Mouse (Mus musculus): ENCODE measurements around the gene Tardbp. TPM values are rescaled to one million over a fixed set of nuclear protein-coding genes. Genes with fewer than 3 reads are reported as not detected.

Tardbp gene
- polyA plus RNA-seq, 1 experiment, result 424 TPM

GRCm38 (mm10) chr4:148643291-148644156 is 16.7 kb upstream of the Tardbp start, which contains the start of gene Gm572:
Gm572 (plus strand) TSS chr4:148643317.
- Histone ChIP-seq H3K4me3 (ENCODE audit: insufficient read depth, low read length) (no peak within 1 kb of the TSS), H3K27ac (ENCODE audit: insufficient read depth, low read length) (no peak within 1 kb of the TSS), H3K4me1 (ENCODE audit: control insufficient read depth, insufficient read depth, low read length) (no peaks in the 10 kb centered on the region)
- TF ChIP-seq POLR2A (IDR thresholded peaks at IDR 0.05; ENCODE audit: low read depth, low read length) (no peak), CTCF (IDR thresholded peaks at IDR 0.05; ENCODE audit: borderline replicate concordance, insufficient read depth, low read length) (no peak)

DNA sequence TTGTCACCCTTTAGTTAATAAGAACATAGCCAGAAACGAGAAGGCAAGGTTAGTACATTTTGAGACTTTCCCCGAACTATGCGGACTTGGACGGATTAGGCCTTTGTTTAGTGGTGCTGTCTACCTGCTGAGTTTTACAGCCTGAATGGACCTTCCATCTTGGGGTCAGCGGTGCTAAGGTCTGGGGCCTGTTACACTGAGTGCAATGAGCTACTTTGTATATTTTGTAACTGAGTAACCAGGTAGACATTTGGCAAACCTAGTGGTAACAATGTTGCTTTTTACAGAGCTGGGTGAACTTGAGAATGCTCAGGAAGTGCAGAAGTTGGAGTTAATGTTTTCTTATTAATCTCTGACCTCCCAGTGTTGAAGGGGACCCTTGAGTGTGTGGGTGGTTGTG is 14.3 kb upstream of the Tardbp start:
- TF ChIP-seq POLR2A (IDR thresholded peaks at IDR 0.05; ENCODE audit: low read depth, low read length), result no peak
- TF ChIP-seq CTCF (IDR thresholded peaks at IDR 0.05; ENCODE audit: borderline replicate concordance, insufficient read depth, low read length), result no peak

GRCm38 (mm10) chr4:148639455-148639854 is 12.6 kb upstream of the Tardbp start:
- no peak overlapping the region for H3K27ac ChIP-seq (ENCODE audit: insufficient read depth, low read length)
- no peak overlapping the region for H3K4me3 ChIP-seq (ENCODE audit: insufficient read depth, low read length)
- no peaks in the 10 kb centered on the region for H3K4me1 ChIP-seq (ENCODE audit: control insufficient read depth, insufficient read depth, low read length)
- no peak for TF ChIP-seq POLR2A (IDR thresholded peaks at IDR 0.05; ENCODE audit: low read depth, low read length)
- no peak for TF ChIP-seq CTCF (IDR thresholded peaks at IDR 0.05; ENCODE audit: borderline replicate concordance, insufficient read depth, low read length)

More for the DNA sequence above, 14.3 kb upstream of the Tardbp start:
- no peak overlapping the region for H3K27ac ChIP-seq (ENCODE audit: insufficient read depth, low read length)
- no peaks in the 10 kb centered on the region for H3K4me1 ChIP-seq (ENCODE audit: control insufficient read depth, insufficient read depth, low read length)
- H3K4me3 ChIP-seq (ENCODE audit: insufficient read depth, low read length), result no peak overlapping the region

- no peak for TF ChIP-seq POLR2A (IDR thresholded peaks at IDR 0.05; ENCODE audit: low read depth, low read length)
- no peak for TF ChIP-seq CTCF (IDR thresholded peaks at IDR 0.05; ENCODE audit: borderline replicate concordance, insufficient read depth, low read length)
These were observed 11.5 kb upstream of the Tardbp start for GRCm38 (mm10) chr4:148638302-148638701.

DNA sequence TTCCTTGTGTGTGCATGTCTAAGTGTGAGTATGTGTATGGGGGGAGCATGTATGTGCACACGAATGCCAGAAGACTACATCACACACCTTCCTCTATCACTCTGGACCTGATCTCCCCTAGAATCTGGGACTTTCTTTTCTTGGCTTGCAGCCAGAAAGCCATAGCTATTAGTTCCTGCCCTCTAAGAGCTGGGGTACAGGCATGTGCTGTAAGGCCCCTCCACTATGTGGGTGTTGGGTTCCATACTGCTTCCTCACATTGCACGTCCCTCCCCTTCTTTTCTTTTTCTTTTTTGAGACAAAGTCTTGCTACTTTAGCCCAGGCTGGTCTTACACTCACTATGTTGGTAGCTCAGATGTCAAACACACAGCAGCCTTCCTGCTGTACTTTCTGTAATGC is 8.5 kb upstream of the Tardbp start:
- Histone ChIP-seq H3K4me1 (ENCODE audit: control insufficient read depth, insufficient read depth, low read length) (no peaks in the 10 kb centered on the region), H3K27ac (ENCODE audit: insufficient read depth, low read length) (no peak overlapping the region), H3K4me3 (ENCODE audit: insufficient read depth, low read length) (no peak overlapping the region)
- TF ChIP-seq POLR2A (IDR thresholded peaks at IDR 0.05; ENCODE audit: low read depth, low read length), result no peak
- no peak for TF ChIP-seq CTCF (IDR thresholded peaks at IDR 0.05; ENCODE audit: borderline replicate concordance, insufficient read depth, low read length)

More at GRCm38 (mm10) chr4:148638302-148638701, 11.5 kb upstream of the Tardbp start:
- Histone ChIP-seq H3K4me3 (ENCODE audit: insufficient read depth, low read length) (no peak overlapping the region), H3K27ac (ENCODE audit: insufficient read depth, low read length) (no peak overlapping the region), H3K4me1 (ENCODE audit: control insufficient read depth, insufficient read depth, low read length) (no peaks in the 10 kb centered on the region)

GRCm38 (mm10) chr4:148633395-148634061 is 6.7 kb upstream of the Tardbp start:
- TF ChIP-seq CTCF (IDR thresholded peaks at IDR 0.05; ENCODE audit: borderline replicate concordance, insufficient read depth, low read length) (no peak), POLR2A (IDR thresholded peaks at IDR 0.05; ENCODE audit: low read depth, low read length) (no peak)
- Histone ChIP-seq H3K4me3 (ENCODE audit: insufficient read depth, low read length) (no peak overlapping the region), H3K27ac (ENCODE audit: insufficient read depth, low read length) (no peak overlapping the region), H3K4me1 (ENCODE audit: control insufficient read depth, insufficient read depth, low read length) (no peaks in the 10 kb centered on the region)

- Histone ChIP-seq H3K4me1 (ENCODE audit: control insufficient read depth, insufficient read depth, low read length) (0 out of 2 replicates have a peak, but pooled peaks cover 2% of the 10 kb centered on the region), H3K4me3 (ENCODE audit: insufficient read depth, low read length) (no peak overlapping the region), H3K27ac (ENCODE audit: insufficient read depth, low read length) (no peak overlapping the region)
- TF ChIP-seq CTCF (IDR thresholded peaks at IDR 0.05; ENCODE audit: borderline replicate concordance, insufficient read depth, low read length) (no peak), POLR2A (IDR thresholded peaks at IDR 0.05; ENCODE audit: low read depth, low read length) (no peak)
These were observed 5.3 kb upstream of the Tardbp start for GRCm38 (mm10) chr4:148632013-148632692.

DNA sequence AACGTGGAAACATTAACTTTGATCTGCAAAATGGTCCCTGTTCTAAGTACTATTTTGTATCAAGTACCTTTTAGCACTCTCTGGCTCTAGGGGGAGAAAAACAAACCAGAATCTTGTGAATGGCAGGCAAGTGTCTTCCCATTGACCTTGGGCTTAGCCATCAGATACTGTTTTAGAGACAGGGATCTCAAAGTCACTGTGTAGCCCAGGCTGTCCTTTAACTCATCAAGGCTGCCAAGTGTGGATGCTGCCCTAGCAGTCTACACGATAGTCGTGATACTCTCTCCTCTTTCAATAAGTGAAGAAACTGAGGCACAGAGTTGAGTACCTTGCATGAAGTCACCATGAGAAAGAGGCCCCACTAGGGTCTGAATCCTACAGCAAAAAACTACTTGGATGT is 427 bp upstream of the Tardbp start:
- H3K27ac ChIP-seq (ENCODE audit: insufficient read depth, low read length), result no peak overlapping the region
- H3K4me3 ChIP-seq (ENCODE audit: insufficient read depth, low read length), result no peak overlapping the region
- H3K4me1 ChIP-seq (ENCODE audit: control insufficient read depth, insufficient read depth, low read length), result 0 out of 2 replicates have a peak, but pooled peaks cover 10% of the 10 kb centered on the region
- TF ChIP-seq CTCF (IDR thresholded peaks at IDR 0.05; ENCODE audit: borderline replicate concordance, insufficient read depth, low read length) (no peak), POLR2A (IDR thresholded peaks at IDR 0.05; ENCODE audit: low read depth, low read length) (no peak; the same call in 1 of the 2 replicates)

- TF ChIP-seq CTCF (IDR thresholded peaks at IDR 0.05; ENCODE audit: borderline replicate concordance, insufficient read depth, low read length), result no peak
- peak; percentile 39; the same call in 1 of the 2 replicates for TF ChIP-seq POLR2A (IDR thresholded peaks at IDR 0.05; ENCODE audit: low read depth, low read length)
- peaks cover 10% of the 10 kb centered on the region; the same call in 1 of the 2 replicates for H3K4me1 ChIP-seq (ENCODE audit: control insufficient read depth, insufficient read depth, low read length)
- peak overlapping the region; percentile 63 for H3K27ac ChIP-seq (ENCODE audit: insufficient read depth, low read length)
- H3K4me3 ChIP-seq (ENCODE audit: insufficient read depth, low read length), result peak overlapping the region; percentile 91
These were observed 830 bp downstream of the Tardbp start for GRCm38 (mm10) chr4:148625756-148626622.
